Mouse (Mus musculus) heart, embryonic 16.5 days (tissue): ENCODE measurements at regions not wholly inside any gene's neighbourhood (a gene's known extent, or its start where the extent isn't known, plus 50 kb on each side); places are given as distances from the start of the nearest gene placed in this dataset.

Experiments
- ATAC-seq: fragments of 200-750 bp; cut with Nextera tagmentation; replicated peaks from 2 replicates; pipeline ENCODE4 v1.8.0; 2017; ENCODE audit warnings: moderate number of reproducible peaks; ENCODE audit not compliant: insufficient read depth, low FRiP score; ENCODE audit errors: extremely low read depth
- H3K27ac ChIP-seq: fragments of 300-500 bp; sonication (generic); 2 replicates; pipeline ENCODE4 v1.5.1; 2014; ENCODE audit warnings: mild to moderate bottlenecking, low read length, control low read depth, moderate library complexity
- H3K27me3 ChIP-seq: fragments of 300-500 bp; sonication (generic); 2 replicates; pipeline ENCODE4 v1.6.1; 2014; ENCODE audit warnings: low read length, mixed read lengths; ENCODE audit not compliant: control insufficient read depth, insufficient read depth
- H3K36me3 ChIP-seq: fragments of 300-500 bp; sonication (generic); 2 replicates; pipeline ENCODE4 v1.6.1; 2014; ENCODE audit not compliant: control insufficient read depth, insufficient read depth
- H3K4me1 ChIP-seq: fragments of 300-500 bp; sonication (generic); 2 replicates; pipeline ENCODE4 v1.6.1; 2014; ENCODE audit warnings: low read length, mixed read lengths; ENCODE audit not compliant: control insufficient read depth, insufficient read depth
- H3K4me2 ChIP-seq: fragments of 300-500 bp; sonication (generic); 2 replicates; pipeline ENCODE4 v1.6.1; 2014; ENCODE audit warnings: low read depth, mild to moderate bottlenecking, control low read depth, low read length
- H3K4me3 ChIP-seq: fragments of 300-500 bp; sonication (generic); 2 replicates; pipeline ENCODE4 v1.5.1; 2014; ENCODE audit warnings: mild to moderate bottlenecking, control low read depth, low read length
- H3K9ac ChIP-seq: fragments of 300-500 bp; sonication (generic); 2 replicates; pipeline ENCODE4 v1.6.1; 2014; ENCODE audit warnings: low read length, control low read depth
- H3K9me3 ChIP-seq: fragments of 300-500 bp; sonication (generic); replicated peaks from 2 replicates; pipeline ENCODE4 v1.6.1; 2016; ENCODE audit warnings: low read length; ENCODE audit not compliant: control insufficient read depth
- WGBS: fragments of 180-500 bp; shearing (Covaris S2); extraction: QIAGEN DNeasy Blood & Tissue Kit; methylation state at CpG from one replicate; pipeline ENCODE4 v1.1.7; 2014; 5-methylcytosine and 5-hydroxymethylcytosine counted together

- Histone ChIP-seq H3K36me3 (no peaks in the 10 kb centered on the region), H3K4me1 (no peaks in the 10 kb centered on the region), H3K4me2 (no peak overlapping the region), H3K27ac (no peak overlapping the region), H3K9me3 (no peaks in the 10 kb centered on the region), H3K4me3 (no peak overlapping the region), H3K9ac (no peak overlapping the region), H3K27me3 (no peaks in the 10 kb centered on the region)
- no peak for ATAC-seq
- 75% methylated on average over 8 of the region's 8 CpGs for WGBS
Measured at GRCm38 (mm10) chr6:95264011-95264869, 57.7 kb upstream of the Gm10234 start.

GRCm38 (mm10) chr6:95269524-95269923, 52.4 kb upstream of the Gm10234 start:
- 76% methylated on average over 8 of the region's 8 CpGs for WGBS
- Histone ChIP-seq H3K4me1 (no peaks in the 10 kb centered on the region), H3K4me2 (no peak overlapping the region), H3K9me3 (no peaks in the 10 kb centered on the region), H3K36me3 (no peaks in the 10 kb centered on the region), H3K27me3 (no peaks in the 10 kb centered on the region), H3K27ac (no peak overlapping the region), H3K4me3 (no peak overlapping the region), H3K9ac (no peak overlapping the region)
- ATAC-seq: no peak
